Mouse (Mus musculus): ENCODE results near the gene Myo6.

- no peak for TF ChIP-seq CTCF (conservative IDR thresholded peaks at IDR 0.05; ENCODE audit: low read length)
- TF ChIP-seq POU5F1 (IDR thresholded peaks at IDR 0.05; ENCODE audit: borderline replicate concordance, low read length): no peak
- TF ChIP-seq NANOG (IDR thresholded peaks at IDR 0.05; ENCODE audit: borderline replicate concordance, low read length): no peak
These were observed 117.6 kb downstream of the Myo6 start for GRCm38 (mm10) chr9:80282426-80282825.
